Mouse (Mus musculus) embryonic facial prominence, embryonic 12.5 days (tissue): ENCODE results near the gene Degs1. TPM values are rescaled to one million over a fixed set of nuclear protein-coding genes. Genes with fewer than 3 reads are reported as not detected.

ENCODE experiments used
- ATAC-seq: fragments of 200-750 bp; cut with Nextera tagmentation; 2 replicates; pipeline ENCODE4 v1.8.0; 2017; ENCODE audit not compliant: insufficient number of reproducible peaks, insufficient read depth, low FRiP score, low TSS enrichment
- H3K27ac ChIP-seq: fragments of 300-500 bp; sonication (generic); 2 replicates; pipeline ENCODE4 v1.5.1; 2016; ENCODE audit warnings: mild to moderate bottlenecking
- H3K27me3 ChIP-seq: fragments of 300-500 bp; sonication (generic); 2 replicates; pipeline ENCODE4 v1.6.1; 2016; ENCODE audit warnings: mild to moderate bottlenecking, moderate library complexity
- H3K36me3 ChIP-seq: fragments of 300-500 bp; sonication (generic); 2 replicates; pipeline ENCODE4 v1.6.1; 2016; ENCODE audit warnings: mild to moderate bottlenecking
- H3K4me1 ChIP-seq: fragments of 300-500 bp; sonication (generic); 2 replicates; pipeline ENCODE4 v1.6.1; 2016
- H3K4me2 ChIP-seq: fragments of 300-500 bp; sonication (generic); replicated peaks from 2 replicates; pipeline ENCODE4 v1.6.1; 2016; ENCODE audit warnings: mild to moderate bottlenecking, moderate library complexity
- H3K4me3 ChIP-seq: fragments of 300-500 bp; sonication (generic); 2 replicates; pipeline ENCODE4 v1.5.1; 2016; ENCODE audit warnings: mild to moderate bottlenecking
- H3K9ac ChIP-seq: fragments of 300-500 bp; sonication (generic); 2 replicates; pipeline ENCODE4 v1.6.1; 2016; ENCODE audit warnings: mild to moderate bottlenecking, moderate library complexity
- H3K9me3 ChIP-seq: fragments of 300-500 bp; sonication (generic); 2 replicates; pipeline ENCODE4 v1.6.1; 2016; ENCODE audit warnings: mild to moderate bottlenecking, moderate library complexity
- WGBS: fragments of 180-500 bp; shearing (Covaris S2); methylation state at CpG from one replicate; pipeline ENCODE4 v1.1.7; 2016; 5-methylcytosine and 5-hydroxymethylcytosine counted together
- polyA plus RNA-seq: library from polyadenylated mRNA; unstranded; fragments of >200 nt; fragmentation: Nextera tagmentation; extraction: Ambion mirVana; gene quantifications from 2 replicates; pipeline ENCODE4 v1.2.1, GENCODE M21; 2016

Degs1 gene
- polyA plus RNA-seq, 1 experiment from 2014 or later: 87.7 TPM

- WGBS: 73% methylated on average over 4 of the region's 4 CpGs
- Histone ChIP-seq H3K27ac (no peak overlapping the region), H3K9me3 (no peaks in the 10 kb centered on the region), H3K4me2 (no peak overlapping the region), H3K27me3 (no peaks in the 10 kb centered on the region), H3K4me1 (no peaks in the 10 kb centered on the region), H3K9ac (no peak overlapping the region), H3K4me3 (no peak overlapping the region), H3K36me3 (no peaks in the 10 kb centered on the region)
- ATAC-seq: no peak
These were observed 31.9 kb downstream of the Degs1 start for GRCm38 (mm10) chr1:182250734-182251133.

GRCm38 (mm10) chr1:182249298-182249697, 33.3 kb downstream of the Degs1 start:
- H3K9ac ChIP-seq: no peak overlapping the region
- no peaks in the 10 kb centered on the region for H3K36me3 ChIP-seq
- no peak overlapping the region for H3K4me2 ChIP-seq
- WGBS: 83% methylated on average over 8 of the region's 8 CpGs
- H3K4me1 ChIP-seq: no peaks in the 10 kb centered on the region
- no peaks in the 10 kb centered on the region for H3K9me3 ChIP-seq
- H3K4me3 ChIP-seq: no peak overlapping the region
- no peaks in the 10 kb centered on the region for H3K27me3 ChIP-seq
- ATAC-seq: no peak
- no peak overlapping the region for H3K27ac ChIP-seq

DNA sequence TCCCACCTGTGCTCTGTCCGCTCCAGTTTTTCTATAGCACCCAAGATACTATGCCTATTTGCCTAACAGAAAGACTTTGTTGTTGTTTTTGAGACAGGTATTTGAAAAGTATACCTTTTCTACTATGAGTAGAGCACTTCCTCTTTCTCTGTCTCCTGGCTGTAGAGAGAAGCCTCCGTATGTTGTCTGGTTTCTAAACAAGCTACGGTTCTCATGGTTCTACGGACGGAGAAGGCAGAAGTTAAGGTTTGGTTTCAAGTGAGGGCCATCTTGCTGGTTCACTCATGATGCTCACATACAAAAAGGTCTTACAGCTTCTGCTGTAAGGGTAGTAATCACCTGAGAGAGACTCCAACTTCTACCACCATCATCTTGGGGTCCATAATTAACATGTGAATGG, 37.6 kb downstream of the Degs1 start:
- Histone ChIP-seq H3K4me3 (no peak overlapping the region), H3K4me2 (no peak overlapping the region), H3K9me3 (no peaks in the 10 kb centered on the region), H3K27ac (no peak overlapping the region), H3K9ac (no peak overlapping the region), H3K4me1 (no peaks in the 10 kb centered on the region), H3K36me3 (no peaks in the 10 kb centered on the region), H3K27me3 (no peaks in the 10 kb centered on the region)
- WGBS: 93% methylated on average over 5 of the region's 5 CpGs
- ATAC-seq: no peak

DNA sequence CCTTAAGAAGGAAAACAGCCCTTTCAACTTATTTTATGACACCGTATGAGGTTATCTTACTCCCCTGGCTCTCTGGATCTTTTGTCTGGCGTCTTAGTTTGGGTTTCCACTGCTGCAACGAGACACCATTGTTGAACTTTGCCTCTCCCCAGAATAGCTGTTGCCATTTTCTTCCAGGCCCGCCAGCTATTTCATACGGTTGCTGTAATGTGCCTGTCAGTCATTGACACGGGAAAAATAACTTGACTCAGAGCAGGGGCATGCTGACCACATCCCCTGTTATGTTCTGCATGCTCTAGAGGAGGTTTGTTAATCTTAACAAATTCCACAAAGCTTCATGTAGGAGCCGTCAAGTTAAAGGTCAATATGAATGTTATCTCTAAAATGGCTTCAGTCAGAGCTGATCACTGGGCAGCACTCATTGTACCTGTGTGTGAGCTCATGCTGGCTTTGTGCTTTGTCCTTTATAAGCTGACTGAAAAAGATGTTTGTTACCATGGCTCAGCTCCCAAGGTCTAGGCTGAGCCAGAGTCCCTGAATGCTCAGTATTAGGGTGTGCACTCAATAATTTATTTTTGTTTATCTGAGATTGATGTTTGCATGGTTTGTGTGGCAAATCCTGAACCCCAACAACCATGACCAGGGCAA, 44.4 kb downstream of the Degs1 start:
- no peak for ATAC-seq
- H3K4me3 ChIP-seq: no peak overlapping the region
- no peak overlapping the region for H3K27ac ChIP-seq
- H3K4me1 ChIP-seq: no peaks in the 10 kb centered on the region
- H3K27me3 ChIP-seq: no peaks in the 10 kb centered on the region
- no peak overlapping the region for H3K9ac ChIP-seq
- no peak overlapping the region for H3K4me2 ChIP-seq
- WGBS: 58% methylated on average over 7 of the region's 7 CpGs
- no peaks in the 10 kb centered on the region for H3K36me3 ChIP-seq
- no peaks in the 10 kb centered on the region for H3K9me3 ChIP-seq

- H3K27ac ChIP-seq: no peak overlapping the region
- no peaks in the 10 kb centered on the region for H3K36me3 ChIP-seq
- no peaks in the 10 kb centered on the region for H3K4me1 ChIP-seq
- WGBS: 75% methylated on average over 1 of the region's 1 CpGs
- H3K4me2 ChIP-seq: no peak overlapping the region
- H3K27me3 ChIP-seq: no peaks in the 10 kb centered on the region
- H3K9me3 ChIP-seq: no peaks in the 10 kb centered on the region
- no peak overlapping the region for H3K9ac ChIP-seq
- no peak for ATAC-seq
- H3K4me3 ChIP-seq: no peak overlapping the region
These were observed 45.2 kb downstream of the Degs1 start for GRCm38 (mm10) chr1:182237386-182237785.

- Histone ChIP-seq H3K27ac (no peak overlapping the region), H3K9ac (no peak overlapping the region), H3K9me3 (no peaks in the 10 kb centered on the region), H3K36me3 (no peaks in the 10 kb centered on the region), H3K4me1 (no peaks in the 10 kb centered on the region), H3K4me2 (no peak overlapping the region), H3K27me3 (no peaks in the 10 kb centered on the region), H3K4me3 (no peak overlapping the region)
- WGBS: 89% methylated on average over 4 of the region's 4 CpGs
- no peak for ATAC-seq
These were observed 47.4 kb downstream of the Degs1 start for GRCm38 (mm10) chr1:182235174-182235573.

GRCm38 (mm10) chr1:182229381-182229780, 53.2 kb downstream of the Degs1 start:
- H3K4me2 ChIP-seq: no peak overlapping the region
- WGBS: 82% methylated on average over 4 of the region's 4 CpGs
- H3K27me3 ChIP-seq: no peaks in the 10 kb centered on the region
- no peaks in the 10 kb centered on the region for H3K4me1 ChIP-seq
- no peak overlapping the region for H3K9ac ChIP-seq
- H3K4me3 ChIP-seq: no peak overlapping the region
- H3K36me3 ChIP-seq: no peaks in the 10 kb centered on the region
- ATAC-seq: no peak
- no peak overlapping the region for H3K27ac ChIP-seq
- H3K9me3 ChIP-seq: no peaks in the 10 kb centered on the region

- Histone ChIP-seq H3K4me2 (no peak overlapping the region), H3K27me3 (no peaks in the 10 kb centered on the region), H3K4me3 (no peak overlapping the region), H3K9ac (no peak overlapping the region), H3K9me3 (no peaks in the 10 kb centered on the region), H3K4me1 (no peaks in the 10 kb centered on the region), H3K27ac (no peak overlapping the region), H3K36me3 (no peaks in the 10 kb centered on the region)
- no peak for ATAC-seq
- WGBS: 48% methylated on average over 12 of the region's 12 CpGs
These were observed 55.3 kb downstream of the Degs1 start for GRCm38 (mm10) chr1:182227141-182227963.

GRCm38 (mm10) chr1:182226261-182226660, 56.3 kb downstream of the Degs1 start:
- Histone ChIP-seq H3K4me1 (no peaks in the 10 kb centered on the region), H3K4me2 (no peak overlapping the region), H3K27ac (no peak overlapping the region), H3K4me3 (no peak overlapping the region), H3K36me3 (no peaks in the 10 kb centered on the region), H3K9ac (no peak overlapping the region), H3K27me3 (no peaks in the 10 kb centered on the region), H3K9me3 (no peaks in the 10 kb centered on the region)
- no peak for ATAC-seq
- WGBS: 90% methylated on average over 9 of the region's 9 CpGs

Other genes starting within 250 kb of the Degs1 start
- 166 and 167 TPM in 2 replicates for gene Srp9, start 158.1 kb downstream of the Degs1 start, polyA plus RNA-seq
- not detected in 2 replicates for gene Vmn1r1, start 118.3 kb downstream of the Degs1 start, polyA plus RNA-seq
- 26.1 and 26.6 TPM in 2 replicates for gene Fbxo28, start 58.8 kb upstream of the Degs1 start, polyA plus RNA-seq
- gene Trp53bp2, start 126.4 kb upstream of the Degs1 start, polyA plus RNA-seq: 29.9 and 32.9 TPM in 2 replicates
- 141 and 152 TPM in 2 replicates for gene Capn2, start 234.8 kb upstream of the Degs1 start, polyA plus RNA-seq